Mouse (Mus musculus): Measurements from ENCODE around the gene Grid2.

DNA sequence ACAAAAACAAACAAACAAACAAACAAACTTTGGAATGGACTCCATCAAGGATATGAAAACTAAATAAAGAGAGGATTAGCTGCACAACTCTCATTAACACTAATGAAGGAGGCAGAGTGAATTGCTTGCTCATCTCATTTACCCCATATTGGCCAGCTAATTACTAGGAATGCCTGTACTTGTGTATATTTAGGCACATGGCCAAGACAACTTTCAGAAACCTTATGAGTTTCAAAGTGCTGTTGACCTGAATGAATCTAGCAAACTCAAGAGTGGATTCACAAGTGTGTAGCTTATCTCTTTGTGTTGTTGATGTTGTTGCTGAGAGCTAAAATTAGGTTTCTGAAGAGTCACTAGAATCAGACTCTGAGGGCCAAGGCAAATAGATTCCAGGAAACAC, 675.5 kb downstream of the Grid2 start:
- TF ChIP-seq CTCF (IDR thresholded peaks at IDR 0.05; ENCODE audit: borderline replicate concordance, control insufficient read depth, extremely low read depth, insufficient read depth, low read length, poor library complexity) (no peak), POLR2A (IDR thresholded peaks at IDR 0.05; ENCODE audit: control insufficient read depth, extremely low read depth, insufficient read depth, low read length, poor library complexity) (no peak)
